Mouse (Mus musculus): ENCODE measurements around the gene Gm10645. TPM values are rescaled to one million over a fixed set of nuclear protein-coding genes. Genes with fewer than 3 reads are reported as not detected.

Gm10645 gene
- total and polyA plus RNA-seq, 3 experiments, result not detected

GRCm38 (mm10) chr8:83152470-83152869, 13.5 kb downstream of the Gm10645 start:
- H3K9me3 ChIP-seq (replicated peaks; ENCODE audit: insufficient read depth, low read length), result no peaks in the 10 kb centered on the region
- H3K27ac ChIP-seq (ENCODE audit: control insufficient read depth, low read depth, low read length), result no peak overlapping the region
- no peak overlapping the region for H3K9ac ChIP-seq (ENCODE audit: control insufficient read depth, low read depth, low read length, poor library complexity, severe bottlenecking)
- no peaks in the 10 kb centered on the region for H3K79me2 ChIP-seq (ENCODE audit: control insufficient read depth, insufficient read depth, low read length, poor library complexity)
- H3K27me3 ChIP-seq (ENCODE audit: control insufficient read depth in 1 of 2, insufficient read depth in 2 of 2, low read length in 2 of 2), result no peaks in the 10 kb centered on the region
- no peak overlapping the region for H3K4me3 ChIP-seq (ENCODE audit: control insufficient read depth in 1 of 2, insufficient read depth in 1 of 2, low read depth in 2 of 2, low read length in 2 of 2)
- DNase-seq (ENCODE audit: low read depth, low spot score), result no peak
- H3K36me3 ChIP-seq (ENCODE audit: control insufficient read depth in 1 of 2, insufficient read depth in 2 of 2, low read length in 2 of 2), result no peaks in the 10 kb centered on the region
- TF ChIP-seq TCF12 (IDR thresholded peaks at IDR 0.05; ENCODE audit: low read depth, low read length), result no peak
- H3K4me1 ChIP-seq (ENCODE audit: control insufficient read depth in 1 of 2, insufficient read depth in 2 of 2, low read length in 2 of 2), result no peaks in the 10 kb centered on the region

GRCm38 (mm10) chr8:83152055-83152454, 13.9 kb downstream of the Gm10645 start:
- Histone ChIP-seq H3K4me3 (ENCODE audit: control insufficient read depth in 1 of 2, insufficient read depth in 1 of 2, low read depth in 2 of 2, low read length in 2 of 2) (no peak overlapping the region), H3K27me3 (ENCODE audit: control insufficient read depth in 1 of 2, insufficient read depth in 2 of 2, low read length in 2 of 2) (no peaks in the 10 kb centered on the region), H3K9me3 (replicated peaks; ENCODE audit: insufficient read depth, low read length) (no peaks in the 10 kb centered on the region), H3K4me1 (ENCODE audit: control insufficient read depth in 1 of 2, insufficient read depth in 2 of 2, low read length in 2 of 2) (no peaks in the 10 kb centered on the region), H3K9ac (ENCODE audit: control insufficient read depth, low read depth, low read length, poor library complexity, severe bottlenecking) (no peak overlapping the region), H3K79me2 (ENCODE audit: control insufficient read depth, insufficient read depth, low read length, poor library complexity) (no peaks in the 10 kb centered on the region), H3K27ac (ENCODE audit: control insufficient read depth, low read depth, low read length) (no peak overlapping the region), H3K36me3 (ENCODE audit: control insufficient read depth in 1 of 2, insufficient read depth in 2 of 2, low read length in 2 of 2) (no peaks in the 10 kb centered on the region)
- TF ChIP-seq ZKSCAN1 (IDR thresholded peaks at IDR 0.05; ENCODE audit: low read depth, low read length) (no peak), EP300 (IDR thresholded peaks at IDR 0.05; ENCODE audit: low read depth in 1 of 2, low read length in 2 of 2) (no peak), ZMIZ1 (IDR thresholded peaks at IDR 0.05; ENCODE audit: low read depth, low read length) (no peak), MYC (IDR thresholded peaks at IDR 0.05; ENCODE audit: low read depth, low read length) (no peak), ELF1 (IDR thresholded peaks at IDR 0.05; ENCODE audit: low read depth, low read length) (no peak), MAFK (IDR thresholded peaks at IDR 0.05; ENCODE audit: borderline replicate concordance, low read depth, low read length) (no peak), TAL1 (IDR thresholded peaks at IDR 0.05; ENCODE audit: low read length) (no peak), UBTF (IDR thresholded peaks at IDR 0.05; ENCODE audit: borderline replicate concordance, insufficient read depth, low read depth, low read length) (no peak), MAX (IDR thresholded peaks at IDR 0.05; ENCODE audit: low read length) (no peak), SIN3A (IDR thresholded peaks at IDR 0.05; ENCODE audit: low read length) (no peak), HCFC1 (IDR thresholded peaks at IDR 0.05; ENCODE audit: low read depth, low read length) (no peak), ETS1 (IDR thresholded peaks at IDR 0.05; ENCODE audit: low read depth, low read length) (no peak), JUND (IDR thresholded peaks at IDR 0.05; ENCODE audit: low read depth, low read length) (no peak), BHLHE40 (IDR thresholded peaks at IDR 0.05; ENCODE audit: borderline replicate concordance, low read depth, low read length) (no peak), MEF2A (IDR thresholded peaks at IDR 0.05; ENCODE audit: extremely low read depth, insufficient replicate concordance, low read depth, low read length, poor library complexity, severe bottlenecking) (no peak)
- DNase-seq (ENCODE audit: low read depth, low spot score), result no peak
